Mouse (Mus musculus): ENCODE measurements around the gene Cpa2. TPM values are rescaled to one million over a fixed set of nuclear protein-coding genes. Genes with fewer than 3 reads are reported as not detected.

Cpa2 gene
- polyA plus RNA-seq (2014; fragmentation: Nextera tagmentation; extraction: Ambion mirVana): 7.1 and 8.4 TPM in 2 replicates

GRCm38 (mm10) chr6:30541009-30541799 lies at the start of gene Cpa2:
Gene Cpa2, plus strand, starts transcription at chr6:30541582.
- no peak within 1 kb of the TSS for H3K4me2 ChIP-seq (replicated peaks)
- ATAC-seq (ENCODE audit: low FRiP score) (no peak), DNase-seq (ENCODE audit: low spot score) (no peak)
- no peak within 1 kb of the TSS for H3K9ac ChIP-seq
- 73% methylated on average over 11 of the region's 11 CpGs for WGBS
- no peaks in the 10 kb centered on the region for H3K9me3 ChIP-seq (ENCODE audit: control insufficient read depth, low read length)
- H3K4me1 ChIP-seq (replicated peaks; ENCODE audit: control insufficient read depth, insufficient read depth, low read length): peaks cover 11% of the 10 kb centered on the region; the same call in 1 of the 2 replicates
- H3K36me3 ChIP-seq (replicated peaks; ENCODE audit: control insufficient read depth, insufficient read depth): no peaks in the 10 kb centered on the region
- H3K27me3 ChIP-seq (ENCODE audit: control insufficient read depth, insufficient read depth, low read length): no peaks in the 10 kb centered on the region
- H3K27ac ChIP-seq: no peak within 1 kb of the TSS; the same call in 1 of the 2 replicates
- no peak within 1 kb of the TSS for H3K4me3 ChIP-seq (replicated peaks; ENCODE audit: low read length)

- peaks cover 35% of the 10 kb centered on the region for H3K36me3 ChIP-seq (replicated peaks; ENCODE audit: control insufficient read depth, insufficient read depth)
- no peak overlapping the region for H3K4me2 ChIP-seq (replicated peaks)
- H3K27me3 ChIP-seq (ENCODE audit: control insufficient read depth, insufficient read depth, low read length): no peaks in the 10 kb centered on the region
- DNase-seq (ENCODE audit: low spot score) (no peak), ATAC-seq (ENCODE audit: low FRiP score) (no peak)
- WGBS: 89% methylated on average over 3 of the region's 3 CpGs
- H3K9me3 ChIP-seq (ENCODE audit: control insufficient read depth, low read length): no peaks in the 10 kb centered on the region
- no peak overlapping the region for H3K27ac ChIP-seq
- H3K4me3 ChIP-seq (replicated peaks; ENCODE audit: low read length): no peak overlapping the region
- no peaks in the 10 kb centered on the region for H3K4me1 ChIP-seq (replicated peaks; ENCODE audit: control insufficient read depth, insufficient read depth, low read length)
- no peak overlapping the region for H3K9ac ChIP-seq
Measured at GRCm38 (mm10) chr6:30499049-30499448, 42.3 kb upstream of the Cpa2 start.

- Histone ChIP-seq H3K9ac (peak overlapping the region; percentile 73), H3K4me2 (replicated peaks) (peak overlapping the region; percentile 84), H3K4me3 (replicated peaks; ENCODE audit: low read length) (peak overlapping the region; percentile 62), H3K27ac (peak overlapping the region; percentile 95), H3K4me1 (replicated peaks; ENCODE audit: control insufficient read depth, insufficient read depth, low read length) (peaks cover 10% of the 10 kb centered on the region), H3K9me3 (ENCODE audit: control insufficient read depth, low read length) (no peaks in the 10 kb centered on the region), H3K36me3 (replicated peaks; ENCODE audit: control insufficient read depth, insufficient read depth) (peaks cover 16% of the 10 kb centered on the region), H3K27me3 (ENCODE audit: control insufficient read depth, insufficient read depth, low read length) (no peaks in the 10 kb centered on the region)
- WGBS: 9% methylated on average over 2 of the region's 2 CpGs
- DNase-seq (ENCODE audit: low spot score) (no peak), ATAC-seq (ENCODE audit: low FRiP score) (no peak)
Measured at GRCm38 (mm10) chr6:30508824-30509223, 32.6 kb upstream of the Cpa2 start.

DNA sequence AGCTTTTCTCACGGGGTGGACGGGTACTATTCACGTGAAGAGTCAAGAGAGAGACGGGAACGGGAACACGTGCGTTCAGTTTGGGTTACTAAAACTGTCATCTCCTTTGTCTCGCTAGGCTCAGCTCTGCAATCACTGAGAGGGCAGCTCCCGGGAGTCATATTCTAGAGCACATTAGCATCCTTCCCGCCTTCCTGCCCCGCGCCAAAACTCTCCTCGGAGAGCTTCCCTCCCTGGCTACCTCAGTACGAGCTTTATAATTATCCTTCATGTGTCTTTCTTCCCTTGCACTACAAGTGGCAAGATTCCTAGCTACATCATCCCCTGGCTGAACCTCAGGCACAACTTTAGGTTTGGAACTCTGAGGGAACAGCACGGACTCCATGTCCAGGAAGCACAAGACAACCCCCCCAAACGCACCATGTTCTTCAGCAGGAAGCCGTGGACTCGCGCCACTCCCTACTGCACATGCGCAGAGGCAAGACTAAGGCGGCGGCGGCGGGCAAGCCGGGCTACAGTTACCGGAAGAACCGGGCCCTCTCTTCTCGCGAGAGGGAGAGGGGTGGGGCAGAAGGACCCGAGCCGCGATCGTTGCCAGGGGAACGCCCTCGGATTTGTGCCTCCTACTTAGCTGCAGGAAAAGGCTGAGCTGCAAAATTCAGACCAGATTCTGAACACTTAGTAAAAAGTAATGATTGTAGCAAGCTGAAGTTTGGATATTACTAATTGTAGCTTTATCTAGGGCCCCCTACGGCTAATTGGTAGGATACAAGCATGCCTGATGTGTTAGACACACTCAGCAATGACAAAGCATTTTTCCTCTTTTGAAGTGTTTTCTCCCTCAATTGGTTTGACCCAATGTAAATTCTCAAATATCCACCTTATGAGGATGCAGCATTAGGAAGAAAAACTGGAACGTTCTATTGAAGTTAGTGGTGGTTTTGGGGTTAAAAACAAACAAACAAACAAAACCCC lies 31.8 kb upstream of the Cpa2 start, which contains the start of the genes Tmem209 and Ssmem1:
Gene Tmem209 (minus strand): TSS at position 519 of the 975 bp plus-strand sequence.
Gene Ssmem1 (plus strand): TSS at position 585 of the 975 bp plus-strand sequence.
- H3K4me3 ChIP-seq (replicated peaks; ENCODE audit: low read length): peak within 1 kb of the TSS; percentile 62
- peaks cover 10% of the 10 kb centered on the region for H3K4me1 ChIP-seq (replicated peaks; ENCODE audit: control insufficient read depth, insufficient read depth, low read length)
- WGBS: under 1% methylated on average over 37 of the region's 37 CpGs
- peak within 1 kb of the TSS; percentile 95 for H3K27ac ChIP-seq
- H3K4me2 ChIP-seq (replicated peaks): peak within 1 kb of the TSS; percentile 84
- H3K9ac ChIP-seq: peak within 1 kb of the TSS; percentile 73
- no peaks in the 10 kb centered on the region for H3K27me3 ChIP-seq (ENCODE audit: control insufficient read depth, insufficient read depth, low read length)
- DNase-seq (ENCODE audit: low spot score) (peak; percentile 99), ATAC-seq (ENCODE audit: low FRiP score) (peak; percentile 99)
- peaks cover 11% of the 10 kb centered on the region; the same call in 1 of the 2 replicates for H3K36me3 ChIP-seq (replicated peaks; ENCODE audit: control insufficient read depth, insufficient read depth)
- H3K9me3 ChIP-seq (ENCODE audit: control insufficient read depth, low read length): no peaks in the 10 kb centered on the region

DNA sequence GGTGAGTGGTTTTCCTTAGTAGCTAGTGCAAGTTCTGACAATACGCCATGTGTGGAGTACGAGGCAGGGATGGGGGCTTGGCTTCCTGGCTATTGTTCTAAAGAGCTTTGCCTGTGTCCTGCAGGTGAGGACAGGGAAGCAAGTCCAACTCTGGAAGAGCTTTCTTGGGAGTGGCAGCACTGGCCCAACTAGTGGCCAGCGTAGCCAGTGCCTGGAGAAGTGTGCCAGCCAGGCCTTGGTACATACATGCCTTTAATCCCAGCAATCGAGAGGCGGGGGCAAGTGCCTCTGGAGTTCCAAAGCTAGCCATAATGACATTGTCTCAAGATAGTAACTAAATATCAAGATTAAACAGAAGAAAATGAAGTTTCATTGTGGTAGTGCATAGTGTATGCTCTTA lies 31.1 kb upstream of the Cpa2 start:
- H3K4me3 ChIP-seq (replicated peaks; ENCODE audit: low read length): peak overlapping the region; percentile 62
- ATAC-seq (ENCODE audit: low FRiP score) (no peak), DNase-seq (ENCODE audit: low spot score) (no peak)
- peak overlapping the region; percentile 84 for H3K4me2 ChIP-seq (replicated peaks)
- WGBS: 62% methylated on average over 5 of the region's 5 CpGs
- H3K27ac ChIP-seq: peak overlapping the region; percentile 88
- H3K9ac ChIP-seq: peak overlapping the region; percentile 54
- H3K27me3 ChIP-seq (ENCODE audit: control insufficient read depth, insufficient read depth, low read length): no peaks in the 10 kb centered on the region
- no peaks in the 10 kb centered on the region for H3K9me3 ChIP-seq (ENCODE audit: control insufficient read depth, low read length)
- H3K36me3 ChIP-seq (replicated peaks; ENCODE audit: control insufficient read depth, insufficient read depth): peaks cover 5% of the 10 kb centered on the region; the same call in 1 of the 2 replicates
- H3K4me1 ChIP-seq (replicated peaks; ENCODE audit: control insufficient read depth, insufficient read depth, low read length): peaks cover 10% of the 10 kb centered on the region

DNA sequence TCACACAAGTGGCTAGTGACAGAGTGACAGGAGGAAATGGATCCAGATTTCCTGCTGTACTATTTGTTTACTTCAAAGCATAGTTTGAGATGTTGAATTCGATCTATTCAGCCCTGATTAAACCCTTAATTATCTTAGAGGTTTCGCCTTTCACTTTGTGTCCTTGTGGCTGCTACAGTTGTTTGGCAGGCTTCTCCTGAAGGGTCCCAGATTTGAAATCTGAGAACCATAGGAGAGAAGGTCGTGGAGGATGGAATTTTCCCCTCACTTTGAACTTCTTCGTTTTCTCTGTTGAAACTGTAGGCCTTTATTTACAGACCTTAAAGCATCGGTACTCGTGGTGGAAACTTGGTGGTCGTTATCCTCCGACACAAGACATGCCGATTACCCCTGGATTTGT lies 27.1 kb upstream of the Cpa2 start:
- H3K27me3 ChIP-seq (ENCODE audit: control insufficient read depth, insufficient read depth, low read length): no peaks in the 10 kb centered on the region
- no peaks in the 10 kb centered on the region for H3K36me3 ChIP-seq (replicated peaks; ENCODE audit: control insufficient read depth, insufficient read depth)
- peaks cover 6% of the 10 kb centered on the region for H3K4me1 ChIP-seq (replicated peaks; ENCODE audit: control insufficient read depth, insufficient read depth, low read length)
- 48% methylated on average over 9 of the region's 9 CpGs for WGBS
- no peak overlapping the region for H3K9ac ChIP-seq
- no peak overlapping the region for H3K4me3 ChIP-seq (replicated peaks; ENCODE audit: low read length)
- H3K4me2 ChIP-seq (replicated peaks): no peak overlapping the region
- DNase-seq (ENCODE audit: low spot score) (no peak), ATAC-seq (ENCODE audit: low FRiP score) (no peak)
- no peak overlapping the region for H3K27ac ChIP-seq
- no peaks in the 10 kb centered on the region for H3K9me3 ChIP-seq (ENCODE audit: control insufficient read depth, low read length)

DNA sequence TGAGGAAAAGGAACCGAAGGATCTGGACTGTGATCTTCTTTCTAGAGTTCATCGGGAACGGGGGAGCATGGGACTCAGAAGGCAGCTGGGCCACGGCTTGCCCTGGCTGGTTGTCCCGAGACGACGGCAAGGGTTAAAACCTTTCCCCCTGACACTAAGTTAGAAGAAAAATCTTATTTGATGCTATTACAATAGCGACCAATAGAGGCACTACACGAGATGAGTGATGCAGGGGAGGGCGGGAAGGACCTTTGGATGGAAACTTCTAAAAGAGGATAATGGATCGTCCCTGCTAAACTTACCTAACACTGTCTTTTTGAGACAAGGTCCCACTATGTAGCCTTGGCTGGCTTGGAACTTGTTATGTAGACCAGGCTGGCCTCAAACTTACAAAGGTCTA lies 21.0 kb upstream of the Cpa2 start:
- H3K27ac ChIP-seq: no peak overlapping the region
- no peaks in the 10 kb centered on the region for H3K4me1 ChIP-seq (replicated peaks; ENCODE audit: control insufficient read depth, insufficient read depth, low read length)
- no peaks in the 10 kb centered on the region for H3K36me3 ChIP-seq (replicated peaks; ENCODE audit: control insufficient read depth, insufficient read depth)
- H3K4me3 ChIP-seq (replicated peaks; ENCODE audit: low read length): no peak overlapping the region
- no peaks in the 10 kb centered on the region for H3K27me3 ChIP-seq (ENCODE audit: control insufficient read depth, insufficient read depth, low read length)
- H3K9me3 ChIP-seq (ENCODE audit: control insufficient read depth, low read length): no peaks in the 10 kb centered on the region
- H3K9ac ChIP-seq: no peak overlapping the region
- 68% methylated on average over 11 of the region's 11 CpGs for WGBS
- no peak overlapping the region for H3K4me2 ChIP-seq (replicated peaks)
- no peak for ATAC-seq (ENCODE audit: low FRiP score)
- no peak for DNase-seq (ENCODE audit: low spot score)

- no peaks in the 10 kb centered on the region for H3K9me3 ChIP-seq (ENCODE audit: control insufficient read depth, low read length)
- no peaks in the 10 kb centered on the region for H3K36me3 ChIP-seq (replicated peaks; ENCODE audit: control insufficient read depth, insufficient read depth)
- H3K27me3 ChIP-seq (ENCODE audit: control insufficient read depth, insufficient read depth, low read length): no peaks in the 10 kb centered on the region
- no peak overlapping the region for H3K27ac ChIP-seq
- DNase-seq (ENCODE audit: low spot score): no peak
- no peak overlapping the region for H3K9ac ChIP-seq
- H3K4me2 ChIP-seq (replicated peaks): no peak overlapping the region
- ATAC-seq (ENCODE audit: low FRiP score): no peak
- peaks cover 11% of the 10 kb centered on the region; the same call in 1 of the 2 replicates for H3K4me1 ChIP-seq (replicated peaks; ENCODE audit: control insufficient read depth, insufficient read depth, low read length)
- WGBS: 52% methylated on average over 7 of the region's 7 CpGs
- no peak overlapping the region for H3K4me3 ChIP-seq (replicated peaks; ENCODE audit: low read length)
Measured at GRCm38 (mm10) chr6:30525456-30526332, 15.7 kb upstream of the Cpa2 start.
